Mouse (Mus musculus) liver, adult 2 months (tissue): ENCODE measurements at regions not wholly inside any gene's neighbourhood (a gene's known extent, or its start where the extent isn't known, plus 50 kb on each side); places are given as distances from the start of the nearest gene placed in this dataset.

Experiments used
- CTCF ChIP-seq: fragments of 200-500 bp; IDR thresholded peaks from 2 replicates; pipeline ENCODE4 v1.5.1; 2011; ENCODE audit warnings: low read depth, low read length, control low read depth
- POLR2A ChIP-seq: fragments of 200-500 bp; IDR thresholded peaks from 2 replicates; pipeline ENCODE4 v1.6.1; 2011; ENCODE audit warnings: low read length, control low read depth; ENCODE audit not compliant: insufficient read depth; ENCODE audit errors: extremely low read depth

GRCm38 (mm10) chr10:105019774-105020470 lies 554.3 kb downstream of the Tmtc2 start:
- TF ChIP-seq CTCF (no peak), POLR2A (no peak)
